Mouse (Mus musculus) adrenal gland, postnatal 36 days (tissue): ENCODE results near the gene Atg14. TPM values are rescaled to one million over a fixed set of nuclear protein-coding genes. Genes with fewer than 3 reads are reported as not detected.
A peak's percentile ranks its signal among the peaks of the same experiment; 100 is the strongest.
"Not testable (repeated sequence)": the region's sequence is repeated elsewhere in the genome, so short reads cannot be mapped to it uniquely, and the experiment has no call there.

Experiments
- DNase-seq, 2 experiments: peaks; one replicate each; pipeline ENCODE4 v3.0.0; 2021; ENCODE audit warnings: mixed read lengths in 1 of 2
- total RNA-seq, 2 experiments: library from RNA; stranded (reverse); gene quantifications; 2 replicates each; pipeline ENCODE4 v1.2.3; 2021

The Atg14 gene
- total RNA-seq, 2 experiments from 2014 or later: 11.8 to 14.9 TPM

- DNase-seq: no peak
Measured at GRCm38 (mm10) chr14:47544286-47544685, 26.2 kb downstream of the Atg14 start.

GRCm38 (mm10) chr14:47542283-47542682 is 28.2 kb downstream of the Atg14 start:
- no peak for DNase-seq

GRCm38 (mm10) chr14:47541325-47541948 is 29.0 kb downstream of the Atg14 start:
- DNase-seq: no peak

GRCm38 (mm10) chr14:47535096-47535495 is 35.4 kb downstream of the Atg14 start:
- DNase-seq: no peak

- DNase-seq: no peak
Measured at GRCm38 (mm10) chr14:47534176-47534525, 36.3 kb downstream of the Atg14 start.

GRCm38 (mm10) chr14:47533365-47534175 is 36.9 kb downstream of the Atg14 start:
- DNase-seq: peak; percentile 61 to 70

- no peak for DNase-seq
Measured at GRCm38 (mm10) chr14:47532496-47532895, 38.0 kb downstream of the Atg14 start.

- not testable (repeated sequence) for DNase-seq
Measured at GRCm38 (mm10) chr14:47529592-47529991, 40.9 kb downstream of the Atg14 start.

- DNase-seq: peak; percentile 61 to 80
Measured at GRCm38 (mm10) chr14:47529019-47529418, 41.4 kb downstream of the Atg14 start.

GRCm38 (mm10) chr14:47528293-47528692 is 42.2 kb downstream of the Atg14 start:
- no peak for DNase-seq

GRCm38 (mm10) chr14:47527833-47528232 is 42.6 kb downstream of the Atg14 start:
- DNase-seq: no peak

GRCm38 (mm10) chr14:47525861-47526260 is 44.6 kb downstream of the Atg14 start:
- no peak for DNase-seq

- DNase-seq: no peak
Measured at GRCm38 (mm10) chr14:47525374-47525773, 45.1 kb downstream of the Atg14 start.

- DNase-seq: no peak
Measured at GRCm38 (mm10) chr14:47522301-47522700, 48.1 kb downstream of the Atg14 start.

- DNase-seq: no peak
Measured at GRCm38 (mm10) chr14:47521609-47522008, 48.8 kb downstream of the Atg14 start.

GRCm38 (mm10) chr14:47520751-47521449 is 49.5 kb downstream of the Atg14 start:
- DNase-seq: no peak

- DNase-seq: peak; percentile 88 to 92
Measured at GRCm38 (mm10) chr14:47518619-47519018, 51.8 kb downstream of the Atg14 start.

GRCm38 (mm10) chr14:47516755-47517154 is 53.7 kb downstream of the Atg14 start:
- DNase-seq: no peak

GRCm38 (mm10) chr14:47515636-47516035 is 54.8 kb downstream of the Atg14 start:
- no peak for DNase-seq

- DNase-seq: peak; percentile 57 to 63
Measured at GRCm38 (mm10) chr14:47514816-47515453, 55.5 kb downstream of the Atg14 start.

- no peak for DNase-seq
Measured at GRCm38 (mm10) chr14:47513606-47514005, 56.8 kb downstream of the Atg14 start.

- DNase-seq: no peak
Measured at GRCm38 (mm10) chr14:47510244-47510643, 60.2 kb downstream of the Atg14 start.

GRCm38 (mm10) chr14:47508035-47508434 is 62.4 kb downstream of the Atg14 start:
- DNase-seq: no peak
